Mouse (Mus musculus) liver, adult 2 months (tissue): ENCODE measurements around the gene Fam207a. TPM values are rescaled to one million over a fixed set of nuclear protein-coding genes. Genes with fewer than 3 reads are reported as not detected.

ENCODE experiments used
- DNase-seq: peaks from one replicate; pipeline ENCODE4 v3.0.0-alpha.2; 2011; ENCODE audit warnings: low read depth, low spot score; ENCODE audit errors: extremely low read depth
- H3K27ac ChIP-seq: fragments of 200-500 bp; replicated peaks from 2 replicates; pipeline ENCODE4 v1.5.1; 2012; ENCODE audit warnings: low read depth, mild to moderate bottlenecking, control low read depth, inconsistent platforms, low read length; ENCODE audit not compliant: insufficient read depth
- H3K27me3 ChIP-seq: fragments of 200-500 bp; 2 replicates; pipeline ENCODE4 v1.6.1; 2012; ENCODE audit warnings: mild to moderate bottlenecking, moderate library complexity, low read length, inconsistent platforms; ENCODE audit not compliant: control insufficient read depth, insufficient read depth
- H3K36me3 ChIP-seq: fragments of 200-500 bp; 2 replicates; pipeline ENCODE4 v1.6.1; 2012; ENCODE audit warnings: low read length, inconsistent platforms; ENCODE audit not compliant: control insufficient read depth, insufficient read depth
- H3K4me1 ChIP-seq: fragments of 200-500 bp; 2 replicates; pipeline ENCODE4 v1.6.1; 2011; ENCODE audit warnings: low read length; ENCODE audit not compliant: control insufficient read depth, insufficient read depth
- H3K4me3 ChIP-seq: fragments of 200-500 bp; 2 replicates; pipeline ENCODE4 v1.5.1; 2011; ENCODE audit warnings: low read depth, mild to moderate bottlenecking, control low read depth, low read length, moderate library complexity; ENCODE audit not compliant: insufficient read depth
- H3K79me2 ChIP-seq: fragments of 200-500 bp; 2 replicates; pipeline ENCODE4 v1.6.1; 2012; ENCODE audit warnings: inconsistent platforms, mild to moderate bottlenecking, low read length, moderate library complexity; ENCODE audit not compliant: control insufficient read depth, insufficient read depth
- H3K9ac ChIP-seq: fragments of 200-500 bp; 2 replicates; pipeline ENCODE4 v1.6.1; 2012; ENCODE audit warnings: low read depth, mild to moderate bottlenecking, control low read depth, inconsistent platforms, low read length
- CTCF ChIP-seq: fragments of 200-500 bp; IDR thresholded peaks from 2 replicates; pipeline ENCODE4 v1.5.1; 2011; ENCODE audit warnings: low read depth, low read length, control low read depth
- POLR2A ChIP-seq: fragments of 200-500 bp; IDR thresholded peaks from 2 replicates; pipeline ENCODE4 v1.6.1; 2011; ENCODE audit warnings: low read length, control low read depth; ENCODE audit not compliant: insufficient read depth; ENCODE audit errors: extremely low read depth
- WGBS: fragments of 180-500 bp; shearing (Covaris S2); methylation state at CpG from one replicate; pipeline ENCODE4 v1.1.7; 2018; 5-methylcytosine and 5-hydroxymethylcytosine counted together
- polyA plus RNA-seq: library from polyadenylated mRNA; depleted of rRNA; stranded (reverse); fragments of >200 nt; gene quantifications from 2 replicates; pipeline ENCODE4 v1.2.3, GENCODE M21; 2012; rRNA removed
- total RNA-seq: library from RNA; depleted of rRNA; stranded (reverse); fragments of >200 nt; gene quantifications from 2 replicates; pipeline ENCODE4 v1.2.3, GENCODE M21; 2014; rRNA removed

The Fam207a gene
- total RNA-seq (12.7 and 15.5 TPM in 2 replicates), polyA plus RNA-seq (24.3 and 27.3 TPM in 2 replicates)

DNA sequence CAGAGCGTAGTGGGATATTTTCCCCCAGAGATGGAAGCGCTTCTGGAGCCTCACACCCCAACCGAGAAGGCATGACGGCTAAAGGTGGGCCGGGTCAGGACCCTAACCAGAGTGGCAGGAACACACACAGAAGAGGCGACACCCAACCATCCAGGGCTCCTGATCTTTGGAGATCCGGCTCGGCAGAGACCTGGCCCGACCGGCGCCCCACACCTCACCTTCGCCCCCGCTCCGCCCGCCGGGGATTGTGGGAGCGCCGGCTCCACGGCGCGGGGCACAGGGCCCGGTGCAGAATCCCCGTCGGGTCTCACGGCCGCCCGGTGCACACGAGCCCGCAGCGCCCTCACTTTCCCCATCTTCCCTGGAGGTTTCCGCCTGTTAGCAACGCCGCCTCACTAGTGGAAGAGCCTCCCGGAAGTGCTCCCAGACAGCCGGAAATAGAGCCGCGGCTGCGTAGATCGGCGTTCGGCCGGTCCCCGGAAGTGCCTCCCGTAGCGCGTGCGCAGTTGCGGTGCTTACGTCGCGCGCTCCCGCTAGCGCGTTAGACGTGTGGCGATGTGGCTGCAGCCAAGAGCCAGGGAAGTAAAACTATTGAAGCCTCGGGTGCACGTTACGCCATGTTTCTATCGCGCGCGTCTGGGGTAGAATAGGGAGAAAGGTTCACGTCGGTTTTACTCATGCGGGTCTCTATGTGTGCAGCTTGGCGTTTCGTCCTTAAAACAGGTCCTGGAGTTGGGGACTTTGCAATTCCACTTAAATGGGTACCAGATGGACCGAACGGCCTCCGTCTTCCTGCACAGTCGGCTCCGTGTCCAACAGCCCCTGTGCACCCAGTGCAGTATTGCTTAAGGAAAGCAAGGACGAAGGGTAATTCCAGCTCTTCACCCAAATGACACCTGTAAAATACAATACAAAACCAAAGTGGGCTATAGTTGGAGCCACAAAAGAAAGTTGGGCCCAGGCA lies at the start of gene Fam207a:
Gene Fam207a (minus strand): TSS at position 401 of the 964 bp plus-strand sequence.
- Histone ChIP-seq H3K27me3 (no peaks in the 10 kb centered on the region), H3K79me2 (peaks cover 6% of the 10 kb centered on the region; the same call in 1 of the 2 replicates), H3K4me3 (peak within 1 kb of the TSS; percentile 78), H3K4me1 (peaks cover 31% of the 10 kb centered on the region), H3K9ac (peak within 1 kb of the TSS; percentile 87), H3K27ac (peak within 1 kb of the TSS; percentile 95), H3K36me3 (no peaks in the 10 kb centered on the region)
- under 1% methylated on average over 75 of the region's 75 CpGs for WGBS
- TF ChIP-seq POLR2A: peak; percentile 91
- no peak for TF ChIP-seq CTCF
- peak; percentile 84 for DNase-seq

DNA sequence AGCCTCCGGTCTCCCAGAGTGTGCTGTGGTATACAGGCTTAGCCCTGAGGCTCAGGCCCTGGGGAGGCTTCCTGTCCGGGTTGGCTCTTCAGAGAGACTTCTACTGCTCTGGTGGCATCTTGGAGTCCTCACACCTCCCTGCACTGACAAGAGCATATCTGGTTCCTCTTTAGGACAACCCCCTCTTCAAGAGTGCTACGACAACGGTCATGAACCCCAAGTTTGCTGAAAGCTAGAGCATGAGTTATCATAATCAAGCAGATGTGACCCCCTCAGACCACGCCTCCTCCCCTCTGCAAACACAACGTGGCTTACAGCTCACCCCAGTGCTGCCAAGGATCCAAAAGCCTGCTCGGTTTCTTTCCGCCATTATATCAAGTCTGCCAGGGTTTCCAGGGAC lies 49.4 kb upstream of the Fam207a start:
- no peak overlapping the region for H3K27ac ChIP-seq
- H3K9ac ChIP-seq: no peak overlapping the region
- H3K27me3 ChIP-seq: no peaks in the 10 kb centered on the region
- no peaks in the 10 kb centered on the region for H3K79me2 ChIP-seq
- no peaks in the 10 kb centered on the region for H3K36me3 ChIP-seq
- no peak for DNase-seq
- no peak overlapping the region for H3K4me3 ChIP-seq
- 84% methylated on average over 8 of the region's 8 CpGs for WGBS
- H3K4me1 ChIP-seq: no peaks in the 10 kb centered on the region; the same call in 1 of the 2 replicates
- TF ChIP-seq CTCF (no peak), POLR2A (no peak)

DNA sequence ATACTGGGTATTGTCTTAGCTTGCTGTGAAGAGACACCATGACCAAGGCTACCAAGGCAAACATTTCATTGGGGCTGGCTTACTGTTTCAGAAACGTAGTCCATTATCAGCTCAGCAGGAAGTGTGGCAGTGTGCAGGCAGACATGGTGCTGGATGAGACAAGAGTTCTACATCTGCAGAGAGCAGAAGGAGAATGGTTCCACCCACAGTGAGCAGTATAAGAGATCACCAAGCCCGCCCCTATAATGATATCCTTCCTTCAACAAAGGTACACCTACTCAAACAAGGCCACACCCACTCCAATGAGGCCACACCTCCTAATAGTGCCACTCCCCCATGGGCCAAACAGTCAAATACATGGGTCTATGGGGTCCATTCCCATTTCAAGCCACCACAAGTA lies 45.9 kb upstream of the Fam207a start:
- TF ChIP-seq POLR2A (no peak), CTCF (no peak)
- Histone ChIP-seq H3K79me2 (no peaks in the 10 kb centered on the region), H3K27ac (no peak overlapping the region), H3K4me1 (no peaks in the 10 kb centered on the region), H3K36me3 (no peaks in the 10 kb centered on the region), H3K4me3 (no peak overlapping the region), H3K27me3 (no peaks in the 10 kb centered on the region), H3K9ac (no peak overlapping the region)
- WGBS: 90% methylated on average over 2 of the region's 2 CpGs
- no peak for DNase-seq

DNA sequence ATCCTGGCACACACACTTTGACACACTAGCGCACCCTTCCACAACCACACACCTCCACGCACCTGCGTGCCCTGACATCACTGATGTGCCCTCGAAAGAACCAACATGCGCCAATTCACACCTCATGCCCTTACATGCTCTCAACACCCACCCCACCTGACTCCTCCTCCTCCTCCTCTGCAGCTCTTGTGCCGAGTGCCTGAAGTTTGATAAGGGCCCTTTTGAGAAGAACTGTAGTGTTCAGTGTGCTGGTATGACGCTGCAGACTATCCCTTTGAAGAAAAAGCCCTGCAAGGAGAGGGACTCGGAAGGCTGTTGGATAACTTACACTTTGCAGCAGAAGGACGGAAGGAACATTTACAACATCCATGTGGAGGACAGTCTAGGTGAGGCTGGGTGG lies 45.2 kb upstream of the Fam207a start:
- Histone ChIP-seq H3K27ac (no peak overlapping the region), H3K9ac (no peak overlapping the region), H3K36me3 (no peaks in the 10 kb centered on the region), H3K79me2 (no peaks in the 10 kb centered on the region), H3K4me3 (no peak overlapping the region), H3K4me1 (no peaks in the 10 kb centered on the region), H3K27me3 (no peaks in the 10 kb centered on the region)
- no peak for DNase-seq
- TF ChIP-seq CTCF (no peak), POLR2A (no peak)
- WGBS: 93% methylated on average over 9 of the region's 9 CpGs

DNA sequence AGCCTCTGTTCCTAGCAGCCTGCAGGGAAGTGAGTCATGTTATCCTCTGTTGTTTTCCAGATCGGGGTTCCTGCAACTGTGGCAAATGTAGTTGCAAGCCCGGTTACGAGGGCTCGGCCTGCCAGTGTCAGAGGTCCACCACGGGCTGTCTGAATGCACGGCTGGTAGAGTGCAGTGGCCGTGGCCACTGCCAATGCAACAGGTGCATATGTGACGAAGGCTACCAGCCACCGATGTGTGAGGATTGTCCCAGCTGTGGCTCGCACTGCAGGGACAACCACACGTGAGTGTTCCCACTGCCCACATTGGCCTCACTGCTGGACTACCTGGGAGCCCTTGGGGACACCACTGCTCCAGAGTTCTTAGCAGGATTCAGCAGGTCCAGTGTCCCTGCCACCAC lies 44.5 kb upstream of the Fam207a start:
- TF ChIP-seq CTCF: no peak
- TF ChIP-seq POLR2A: no peak
- H3K36me3 ChIP-seq: no peaks in the 10 kb centered on the region
- no peak for DNase-seq
- H3K4me1 ChIP-seq: no peaks in the 10 kb centered on the region
- H3K27me3 ChIP-seq: no peaks in the 10 kb centered on the region
- 82% methylated on average over 11 of the region's 11 CpGs for WGBS
- no peak overlapping the region for H3K27ac ChIP-seq
- no peak overlapping the region for H3K9ac ChIP-seq
- H3K4me3 ChIP-seq: no peak overlapping the region
- no peaks in the 10 kb centered on the region for H3K79me2 ChIP-seq

DNA sequence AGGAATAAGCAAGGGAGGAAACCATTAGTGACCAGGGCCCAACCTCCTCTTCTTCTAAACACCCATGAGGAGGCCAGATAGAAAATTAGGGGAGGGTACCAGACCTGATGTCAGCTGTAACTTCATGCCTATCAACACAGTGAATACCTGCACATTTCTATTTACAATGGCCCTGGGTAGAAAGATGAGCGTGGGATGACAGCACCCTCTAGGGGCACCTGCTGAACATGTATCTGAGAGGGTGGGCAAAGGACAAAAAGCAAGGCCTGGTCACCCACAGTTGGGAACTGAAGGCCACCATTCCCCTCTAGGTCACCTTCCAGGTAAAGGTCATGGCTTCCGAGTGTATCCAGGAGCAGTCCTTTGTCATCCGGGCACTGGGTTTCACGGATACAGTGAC lies 42.1 kb upstream of the Fam207a start:
- H3K4me1 ChIP-seq: no peaks in the 10 kb centered on the region
- 83% methylated on average over 4 of the region's 4 CpGs for WGBS
- H3K27ac ChIP-seq: no peak overlapping the region
- no peak overlapping the region for H3K9ac ChIP-seq
- no peak overlapping the region for H3K4me3 ChIP-seq
- peak; percentile 31 for DNase-seq
- H3K27me3 ChIP-seq: no peaks in the 10 kb centered on the region
- TF ChIP-seq POLR2A (no peak), CTCF (peak; percentile 54)
- H3K79me2 ChIP-seq: no peaks in the 10 kb centered on the region
- no peaks in the 10 kb centered on the region for H3K36me3 ChIP-seq
